Comparison of ENCODE assay signal across 27 mouse cellular contexts in the genomic region with DNA sequence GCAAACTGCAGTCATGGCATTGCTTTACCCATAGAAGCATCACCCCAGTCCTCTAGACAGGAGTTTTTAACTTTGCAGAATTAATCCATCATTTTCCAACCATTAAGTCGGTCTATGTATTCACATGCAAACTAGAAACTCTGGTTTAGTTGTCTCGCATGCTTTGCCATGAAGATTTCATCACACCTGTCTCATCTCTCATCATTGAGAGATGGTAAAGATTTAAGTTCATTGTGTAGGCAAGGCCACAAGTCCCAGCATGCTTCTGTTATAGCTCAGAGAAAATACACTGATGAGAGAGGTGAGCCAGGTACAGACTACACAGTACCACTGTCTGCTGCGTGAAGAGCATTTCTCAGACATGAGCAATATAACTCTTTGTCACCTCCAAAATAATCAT. TPM values are rescaled to one million over a fixed set of nuclear protein-coding genes. Genes with fewer than 3 reads are reported as not detected.
"Had no signal": no experiment of that assay in that cellular context is flagged by ENCODE, and none has a peak within 500 bp of the region (broad histone marks: within the 10 kb centered on the region; RNA-seq: fewer than 3 reads in every experiment).

No protein-coding gene starts in this region.

- H3K4me3 ChIP-seq: gastrocnemius, adult 2 months; heart, adult 2 months; heart, embryonic 13.5 days; heart, embryonic 15.5 days; hindbrain, embryonic 13.5 days; hindbrain, embryonic 15.5 days; kidney, embryonic 15.5 days; left cerebral cortex, adult 2 months; limb, embryonic 13.5 days; liver, embryonic 13.5 days; liver, embryonic 15.5 days had no signal

- DNase-seq: gastrocnemius, adult 2 months; gastrocnemius, postnatal 10 days; gastrocnemius, postnatal 25 days; heart, adult 2 months; heart, postnatal 14 days; heart, postnatal 36 days; kidney, adult 11 months; kidney, adult 2 months; kidney, adult 9 months; kidney, postnatal 14 days; kidney, postnatal 36 days; layer of hippocampus, adult 9-11 months; liver; liver, embryonic 13.5 days had no signal

- H3K27ac ChIP-seq: gastrocnemius, adult 2 months; heart, adult 2 months; heart, embryonic 13.5 days; heart, embryonic 15.5 days; hindbrain, embryonic 13.5 days; hindbrain, embryonic 15.5 days; hindbrain, postnatal 0 days; kidney, embryonic 15.5 days; kidney, postnatal 0 days; left cerebral cortex, adult 2 months; limb, embryonic 13.5 days; liver, embryonic 13.5 days; liver, embryonic 15.5 days had no signal

- ATAC-seq: hindbrain, postnatal 0 days; intestine, embryonic 16.5 days had no signal

- H3K27me3 ChIP-seq: heart, embryonic 13.5 days; heart, embryonic 15.5 days; hindbrain, embryonic 13.5 days; hindbrain, embryonic 15.5 days; kidney, embryonic 15.5 days; limb, embryonic 13.5 days; liver, embryonic 13.5 days; liver, embryonic 15.5 days had no signal

- H3K36me3 ChIP-seq: heart, embryonic 13.5 days; heart, embryonic 15.5 days; hindbrain, embryonic 13.5 days; hindbrain, embryonic 15.5 days; kidney, embryonic 15.5 days; limb, embryonic 13.5 days; liver, embryonic 13.5 days; liver, embryonic 15.5 days had no signal

- H3K4me2 ChIP-seq: heart, embryonic 11.5 days; heart, embryonic 13.5 days; heart, embryonic 15.5 days; hindbrain, embryonic 13.5 days; hindbrain, embryonic 15.5 days; kidney, embryonic 15.5 days; limb, embryonic 13.5 days; liver, embryonic 11.5 days; liver, embryonic 13.5 days; liver, embryonic 15.5 days had no signal

- H3K9me3 ChIP-seq: heart, embryonic 13.5 days; heart, embryonic 15.5 days; hindbrain, embryonic 13.5 days; hindbrain, embryonic 15.5 days; kidney, embryonic 15.5 days; limb, embryonic 13.5 days; liver, embryonic 13.5 days; liver, embryonic 15.5 days had no signal

- H3K9ac ChIP-seq: heart, embryonic 13.5 days; heart, embryonic 15.5 days; hindbrain, embryonic 13.5 days; hindbrain, embryonic 15.5 days; kidney, embryonic 15.5 days; limb, embryonic 13.5 days; liver, embryonic 13.5 days; liver, embryonic 15.5 days had no signal

- H3K4me1 ChIP-seq: heart, embryonic 13.5 days; heart, embryonic 15.5 days; hindbrain, embryonic 13.5 days; hindbrain, embryonic 15.5 days; kidney, embryonic 15.5 days; limb, embryonic 13.5 days; liver, embryonic 13.5 days; liver, embryonic 15.5 days had no signal

RNA-seq across cellular contexts. Expression of gene St8sia6, which starts 18.8 kb away (rescaled TPM):
- polyA plus RNA-seq: liver, embryonic 13.5 days; liver, embryonic 15.5 days had no signal
